Mouse (Mus musculus): Measurements from ENCODE around the gene E2f8.
A peak's percentile ranks its signal among the peaks of the same experiment; 100 is the strongest.

E2f8 gene

GRCm38 (mm10) chr7:48893093-48893492 is 11.7 kb upstream of the E2f8 start:
- DNase-seq (ENCODE audit: low read depth, low spot score): no peak

DNA sequence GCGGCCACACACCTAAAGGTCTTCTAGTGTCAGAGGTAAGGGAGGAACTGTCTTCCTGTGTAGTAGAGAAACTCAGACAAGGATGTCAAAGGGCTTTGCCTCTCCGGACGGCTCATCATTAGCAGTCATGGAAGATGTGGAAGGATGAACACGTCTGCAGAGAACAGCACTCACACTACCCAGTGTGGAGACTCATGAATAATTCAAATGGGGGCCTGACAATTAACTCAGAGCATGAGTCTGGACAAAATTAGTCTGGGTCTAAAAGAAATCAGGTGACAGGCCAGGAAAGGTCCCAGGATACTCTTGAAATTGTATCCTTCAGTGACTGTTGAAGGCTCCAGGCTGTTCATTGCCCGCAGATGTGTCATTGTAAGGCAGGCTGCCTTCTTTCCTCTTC is 9.6 kb upstream of the E2f8 start:
- DNase-seq (ENCODE audit: low read depth, low spot score): no peak

GRCm38 (mm10) chr7:48888751-48889150 is 7.4 kb upstream of the E2f8 start:
- no peak for DNase-seq (ENCODE audit: low read depth, low spot score)

DNA sequence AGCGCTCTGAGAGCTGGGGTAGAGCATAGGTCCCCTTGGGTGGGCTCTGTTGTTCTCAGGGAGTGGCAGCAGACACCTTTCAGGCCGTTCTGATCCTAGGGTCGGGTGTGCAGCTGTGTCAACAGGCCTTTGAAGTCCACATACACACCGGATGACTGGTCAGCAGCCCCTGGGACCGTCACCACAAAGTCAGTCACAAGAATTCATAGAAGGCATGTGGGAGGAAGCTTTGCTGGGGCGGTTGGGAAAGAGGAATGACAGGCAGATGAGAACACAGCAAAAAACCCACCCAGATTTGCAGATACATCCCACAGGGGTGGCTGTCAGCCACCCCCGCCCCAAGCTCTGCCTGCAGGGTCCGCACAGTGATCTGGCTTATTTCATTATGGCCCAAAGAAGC is 6.6 kb upstream of the E2f8 start:
- DNase-seq (ENCODE audit: low read depth, low spot score): no peak

- DNase-seq (ENCODE audit: low read depth, low spot score): no peak
These were observed 2.8 kb upstream of the E2f8 start for GRCm38 (mm10) chr7:48884266-48884611.

- DNase-seq (ENCODE audit: low read depth, low spot score): no peak
These were observed 2.3 kb upstream of the E2f8 start for GRCm38 (mm10) chr7:48883525-48884265.

- peak; percentile 50 for DNase-seq (ENCODE audit: low read depth, low spot score)
These were observed 694 bp upstream of the E2f8 start for GRCm38 (mm10) chr7:48881971-48882609.

DNA sequence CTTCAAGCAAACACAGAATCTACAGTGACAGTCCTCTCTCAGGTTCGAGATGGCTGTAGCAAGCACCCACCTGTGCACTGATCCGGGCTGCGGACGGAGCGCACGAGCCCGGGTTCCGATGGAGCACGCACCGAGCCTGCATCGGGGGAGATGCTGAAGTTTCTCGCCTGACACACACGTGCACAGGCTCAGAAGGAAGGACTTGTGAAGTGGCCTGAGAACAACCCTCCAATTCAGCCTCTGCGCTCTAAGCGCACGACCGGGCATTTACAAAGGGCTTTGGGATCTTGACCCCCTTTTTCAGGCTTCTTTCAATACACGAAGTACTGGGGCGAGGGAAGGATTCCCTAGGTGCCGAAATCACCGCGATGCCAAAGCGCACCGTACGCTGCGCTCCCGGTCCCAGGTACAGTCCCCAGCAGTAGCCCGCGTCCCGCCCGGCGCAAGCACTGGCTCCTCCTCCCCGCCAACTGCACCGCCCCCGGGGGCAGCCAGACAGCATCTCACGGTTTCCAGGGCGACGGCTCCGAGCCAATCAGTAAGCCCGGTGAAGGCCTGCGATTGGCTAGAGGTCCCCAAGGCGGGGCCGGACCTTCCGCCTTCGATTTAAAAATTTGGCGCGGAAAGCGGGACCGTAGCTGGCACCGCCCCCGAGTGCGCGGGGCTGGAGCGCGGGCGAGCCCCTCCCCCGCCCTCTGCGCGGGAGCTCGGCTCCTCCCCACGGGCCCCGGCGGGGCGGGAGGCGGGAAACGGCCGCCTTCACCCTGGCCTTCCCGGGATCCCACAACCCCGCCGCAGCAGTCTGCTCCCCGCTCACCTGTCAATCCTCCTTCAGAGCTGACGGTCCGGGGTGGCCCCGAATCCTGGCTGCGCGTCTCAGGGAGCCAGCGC is 560 bp downstream of the E2f8 start:
- peak; percentile 99 for DNase-seq (ENCODE audit: low read depth, low spot score)

DNA sequence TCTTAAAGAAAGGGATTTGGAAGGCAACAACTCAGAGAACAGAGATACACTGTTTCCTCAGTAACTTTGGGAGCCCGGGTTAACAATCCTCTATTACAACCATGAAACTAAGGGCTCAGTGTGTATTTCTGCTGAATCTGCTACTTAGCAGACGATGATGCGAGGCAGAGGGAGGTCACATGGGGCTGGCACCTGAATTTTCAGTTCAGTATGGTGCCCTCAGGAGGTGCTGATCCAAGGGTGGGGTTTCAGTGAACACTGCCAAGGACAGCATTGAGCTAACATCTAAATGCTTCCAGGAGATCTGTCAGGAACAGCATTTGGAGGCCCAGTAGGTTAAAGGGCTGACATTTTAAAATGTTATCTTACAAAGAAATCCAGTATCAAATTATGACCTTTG is 1.8 kb downstream of the E2f8 start:
- DNase-seq (ENCODE audit: low read depth, low spot score): no peak

GRCm38 (mm10) chr7:48877786-48878390 is 3.5 kb downstream of the E2f8 start:
- DNase-seq (ENCODE audit: low read depth, low spot score): no peak

GRCm38 (mm10) chr7:48876526-48876925 is 4.9 kb downstream of the E2f8 start:
- peak; percentile 81 for DNase-seq (ENCODE audit: low read depth, low spot score)

DNA sequence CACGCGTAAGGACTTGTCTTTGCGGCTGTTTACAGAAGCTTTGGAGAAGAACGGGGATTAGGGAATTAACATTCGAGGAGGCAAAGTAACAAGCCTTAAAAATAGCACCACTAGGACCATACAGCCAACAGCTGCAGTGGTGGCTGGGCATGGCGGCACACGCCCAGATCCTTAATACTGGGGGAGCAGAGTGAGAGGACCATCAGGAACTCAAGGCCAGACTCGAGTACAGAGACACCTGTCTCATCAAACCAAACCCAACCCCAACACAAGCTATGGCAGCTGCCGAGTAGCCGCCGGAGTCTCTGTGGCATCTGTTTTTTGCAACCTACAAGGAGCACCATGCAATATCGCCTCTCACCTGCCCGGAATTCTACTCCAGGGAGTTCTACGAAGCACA is 6.3 kb downstream of the E2f8 start:
- DNase-seq (ENCODE audit: low read depth, low spot score): no peak

GRCm38 (mm10) chr7:48871292-48871691 is 10.1 kb downstream of the E2f8 start:
- no peak for DNase-seq (ENCODE audit: low read depth, low spot score)

DNA sequence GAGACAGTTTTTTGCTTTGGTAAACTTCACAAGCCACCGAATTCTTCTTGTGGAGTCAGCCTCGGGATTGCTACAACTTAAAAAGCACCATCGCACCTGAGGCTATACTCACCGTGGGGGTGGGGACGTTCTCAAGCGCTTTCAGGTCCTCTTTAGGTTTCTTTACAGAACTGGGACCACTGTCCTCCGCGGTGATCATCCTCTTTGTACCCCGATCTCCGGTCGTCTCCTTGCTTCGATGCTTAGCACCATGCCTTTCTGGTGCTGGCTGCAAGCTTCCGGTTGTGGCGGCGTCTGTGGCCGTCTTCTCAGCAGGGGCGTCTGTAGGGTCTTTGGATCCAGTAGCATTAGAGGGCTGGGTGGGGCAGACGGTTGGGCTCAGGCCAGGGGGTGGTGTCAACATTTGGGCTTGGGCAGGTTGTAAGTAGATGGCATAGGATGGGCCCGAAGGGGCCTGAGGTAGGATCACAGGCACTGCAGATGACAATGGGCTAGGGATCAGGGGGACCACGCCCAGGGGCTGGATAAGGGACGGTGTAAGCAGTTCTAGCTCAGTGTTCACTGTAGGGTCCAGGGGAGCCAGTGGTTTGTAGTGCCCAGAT is 10.7 kb downstream of the E2f8 start:
- DNase-seq (ENCODE audit: low read depth, low spot score): peak; percentile 19

DNA sequence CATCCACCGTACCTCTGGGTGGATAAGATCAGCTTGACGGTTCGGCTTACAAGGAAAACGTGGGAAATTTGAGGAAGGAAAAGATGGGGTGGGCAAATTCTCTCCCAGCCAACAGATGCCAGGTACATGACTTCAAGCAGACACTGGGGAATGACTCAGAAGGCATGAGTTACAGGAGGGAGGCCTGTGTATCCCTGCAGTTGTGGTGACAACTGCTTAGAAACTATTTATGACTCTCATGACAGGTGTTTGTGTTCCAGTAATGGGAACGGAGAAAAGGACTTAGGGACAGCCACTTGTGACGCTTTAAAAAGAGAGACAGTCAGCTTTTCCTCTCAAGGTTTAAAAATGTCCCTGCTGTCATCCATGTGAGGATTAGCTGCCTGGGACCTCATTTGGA is 11.3 kb downstream of the E2f8 start:
- no peak for DNase-seq (ENCODE audit: low read depth, low spot score)

DNA sequence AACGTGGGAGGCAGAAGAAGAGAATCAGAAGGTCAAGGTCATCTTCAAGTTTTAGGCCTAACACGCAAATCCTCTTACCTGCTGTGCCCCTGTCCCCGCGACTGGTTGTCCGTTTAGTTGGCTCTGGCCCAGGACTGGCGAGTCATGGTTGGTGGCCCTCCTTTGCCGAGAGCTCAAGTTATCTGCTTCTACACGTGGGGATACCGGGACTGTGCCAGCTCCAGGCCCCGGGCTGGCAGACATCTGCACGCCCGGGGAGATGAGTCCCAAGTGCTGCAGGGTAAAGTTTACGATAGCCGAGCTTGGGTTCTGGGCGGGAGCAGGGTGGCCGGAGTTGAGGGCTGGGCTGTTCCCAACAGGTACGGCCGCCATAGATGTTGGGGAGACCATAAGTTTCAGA is 13.8 kb downstream of the E2f8 start:
- no peak for DNase-seq (ENCODE audit: low read depth, low spot score)

- no peak for DNase-seq (ENCODE audit: low read depth, low spot score)
These were observed 16.5 kb downstream of the E2f8 start for GRCm38 (mm10) chr7:48864671-48865458.

DNA sequence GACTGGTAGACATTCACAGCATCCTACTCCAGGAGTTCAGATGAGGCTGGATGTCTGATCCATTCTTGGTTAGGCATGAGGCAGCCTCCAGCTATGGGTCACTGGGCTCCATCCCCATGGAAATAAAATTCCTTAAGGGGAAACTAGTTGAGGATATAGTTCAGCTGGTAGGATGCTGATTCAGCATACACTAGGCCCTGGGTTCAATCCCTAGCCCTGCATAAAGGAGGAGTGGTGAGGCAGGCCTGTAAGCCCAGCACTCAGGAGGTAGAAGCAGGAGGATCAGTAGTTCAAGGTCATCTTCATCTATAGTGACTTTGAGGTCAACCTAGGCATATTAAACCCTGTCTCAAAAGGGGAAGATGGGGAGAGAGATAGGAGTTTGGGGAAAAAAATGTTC is 17.2 kb downstream of the E2f8 start:
- no peak for DNase-seq (ENCODE audit: low read depth, low spot score)

DNA sequence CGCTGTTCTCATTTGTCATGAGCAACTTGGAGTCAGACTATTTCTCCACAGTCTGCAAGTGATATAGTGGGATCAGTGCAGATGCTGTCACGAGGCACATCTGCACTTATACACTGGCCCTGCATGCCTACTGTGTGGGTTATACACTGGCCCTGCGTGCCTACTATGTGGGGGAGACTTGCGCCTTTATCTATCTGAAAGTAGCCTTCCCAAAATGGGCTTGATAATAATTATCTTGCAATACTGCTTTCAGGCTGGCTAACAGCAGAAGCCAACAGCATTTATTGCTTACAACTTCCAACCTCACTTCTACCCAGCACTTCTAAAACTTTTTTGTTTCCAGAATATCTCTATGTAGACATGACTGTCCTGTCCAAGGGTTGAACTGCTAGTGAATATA is 19.6 kb downstream of the E2f8 start:
- DNase-seq (ENCODE audit: low read depth, low spot score): no peak

- DNase-seq (ENCODE audit: low read depth, low spot score): peak; percentile 20
These were observed 20.4 kb downstream of the E2f8 start for GRCm38 (mm10) chr7:48860948-48861347.

DNA sequence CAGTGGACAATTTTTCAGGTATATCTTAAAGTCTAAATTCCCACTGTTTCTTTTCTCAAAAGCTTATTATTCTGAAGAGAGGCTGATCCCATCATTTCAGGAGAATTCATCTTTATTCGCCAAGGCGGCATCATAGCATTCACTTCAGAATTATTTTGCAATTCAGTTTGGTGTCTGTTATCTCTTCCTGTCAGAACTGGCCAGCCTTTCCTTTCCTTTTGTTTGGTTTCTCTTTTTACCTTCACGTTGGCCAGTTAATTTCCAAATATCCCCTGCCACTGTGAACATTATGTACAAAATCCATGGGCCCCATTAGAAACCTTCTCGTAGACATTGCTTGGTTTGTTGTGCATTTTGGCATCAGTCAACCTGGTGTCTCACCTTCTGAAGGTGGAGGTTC is 22.0 kb downstream of the E2f8 start:
- DNase-seq (ENCODE audit: low read depth, low spot score): no peak

Measured in ZHBTc4 (cell line).